Mouse (Mus musculus) 416B (cell line): Measurements from ENCODE around the gene Gm20388.

Experiments
- DNase-seq: peaks from one replicate; pipeline ENCODE4 v3.0.0; 2011; ENCODE audit warnings: low read depth

The Gm20388 gene

DNA sequence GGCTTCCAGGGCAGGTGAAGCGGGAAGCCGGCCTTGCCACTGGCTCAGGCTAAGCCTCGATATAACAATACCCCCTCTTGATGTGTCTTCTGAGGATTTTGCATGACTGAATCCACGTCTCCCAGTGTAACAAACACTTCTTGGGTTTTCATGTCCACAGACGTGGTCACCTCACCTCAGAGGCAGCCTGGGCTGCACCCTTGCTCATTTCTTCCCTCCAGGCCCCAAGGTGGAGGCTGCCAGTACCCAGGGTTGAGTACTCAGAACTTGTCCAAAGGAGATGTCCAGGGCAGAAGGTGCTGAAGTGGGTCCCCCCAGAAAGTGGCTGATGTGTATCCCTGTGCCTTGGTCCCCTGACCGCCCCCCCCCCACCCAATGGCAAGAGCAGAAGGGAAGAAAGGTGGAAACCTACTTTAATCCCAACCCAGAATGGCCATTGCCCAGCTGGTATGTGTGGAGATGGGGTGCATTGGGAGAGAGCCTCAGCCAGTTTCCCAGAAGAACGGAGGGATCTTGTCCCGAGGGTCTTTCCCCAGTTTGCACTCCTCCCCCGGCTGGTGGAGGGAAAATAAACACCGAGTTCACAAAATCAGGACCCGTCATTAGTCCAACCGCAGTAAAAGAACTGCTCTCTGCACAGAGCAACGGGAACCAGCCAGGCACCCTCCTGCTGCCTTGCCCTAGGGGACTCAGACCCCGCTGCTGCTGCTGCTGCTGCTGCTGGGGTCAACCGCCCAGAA lies 1163.6 kb downstream of the Gm20388 start:
- DNase-seq: no peak

DNA sequence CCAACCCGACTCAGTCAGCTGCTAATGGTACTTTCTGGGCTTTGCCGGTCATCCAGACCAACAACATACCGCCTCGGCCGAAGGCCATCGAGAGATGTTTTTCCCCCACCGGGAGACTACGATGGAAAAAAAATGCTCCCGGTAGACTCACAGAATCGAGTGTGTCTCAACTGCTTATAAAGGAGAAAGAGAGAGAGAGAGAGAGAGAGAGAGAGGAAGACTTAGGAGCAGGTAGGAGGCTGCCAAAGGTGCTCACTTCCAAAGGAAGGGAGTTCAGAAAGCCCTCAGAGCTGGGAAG lies 1164.2 kb downstream of the Gm20388 start:
- DNase-seq: no peak

DNA sequence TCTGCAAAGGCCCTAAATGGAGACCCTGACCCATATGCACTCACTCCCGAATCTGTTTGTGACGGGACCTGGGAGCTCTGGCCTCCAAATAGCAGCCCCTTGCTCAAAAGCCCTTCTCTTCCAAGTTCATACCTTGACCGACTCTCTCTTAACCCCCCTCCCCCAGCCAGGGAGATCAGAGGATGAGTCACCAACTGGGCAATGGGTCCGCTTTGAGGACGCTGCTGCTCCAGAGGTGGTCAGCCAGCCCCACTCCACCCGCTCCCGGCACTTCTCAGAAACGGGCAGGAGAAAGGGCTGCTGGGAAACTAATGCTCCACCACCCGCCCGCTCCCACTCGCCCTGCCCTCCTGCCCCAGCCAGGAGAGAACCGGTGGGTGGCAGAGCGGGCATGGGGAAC lies 1165.3 kb downstream of the Gm20388 start:
- DNase-seq: no peak

DNA sequence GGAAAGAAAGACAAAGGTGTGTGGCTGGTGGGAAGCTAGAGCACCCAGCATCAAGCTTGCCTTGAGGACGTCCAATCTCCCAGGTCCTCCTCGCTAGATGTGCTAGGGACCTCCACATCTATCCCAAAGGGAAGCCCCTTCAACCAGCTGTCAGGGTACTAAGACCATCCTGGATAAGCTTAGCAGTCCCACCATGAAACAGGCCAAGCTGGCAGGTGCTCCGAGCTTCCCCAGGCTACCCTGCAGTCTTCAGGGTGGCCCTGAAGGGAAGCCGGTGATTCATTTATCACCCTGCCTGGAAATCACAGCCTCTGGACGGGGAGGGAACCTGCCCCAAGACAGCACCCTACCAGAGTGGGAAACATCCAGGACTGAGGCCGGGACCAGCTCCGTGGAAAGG lies 1165.9 kb downstream of the Gm20388 start:
- no peak for DNase-seq

DNA sequence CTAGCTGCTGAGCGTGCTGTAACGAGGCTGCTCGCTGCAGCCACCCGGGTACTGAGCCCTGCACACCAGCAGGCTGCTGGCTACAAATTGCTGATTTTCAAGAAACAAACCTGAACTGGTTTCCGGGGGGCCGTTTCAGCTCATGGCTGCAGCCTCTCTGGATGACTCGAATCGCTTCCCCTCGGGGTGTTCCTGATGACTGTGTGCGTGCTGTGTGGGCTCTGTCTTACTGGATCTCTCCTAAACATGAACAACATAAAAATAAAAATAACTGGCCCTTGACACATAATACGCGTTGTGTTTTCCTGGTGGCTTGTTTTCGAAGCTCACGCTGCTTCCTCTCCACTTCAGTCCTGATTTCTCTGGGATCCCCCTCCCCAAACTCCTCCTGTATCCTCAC lies 1168.1 kb downstream of the Gm20388 start:
- DNase-seq: no peak

DNA sequence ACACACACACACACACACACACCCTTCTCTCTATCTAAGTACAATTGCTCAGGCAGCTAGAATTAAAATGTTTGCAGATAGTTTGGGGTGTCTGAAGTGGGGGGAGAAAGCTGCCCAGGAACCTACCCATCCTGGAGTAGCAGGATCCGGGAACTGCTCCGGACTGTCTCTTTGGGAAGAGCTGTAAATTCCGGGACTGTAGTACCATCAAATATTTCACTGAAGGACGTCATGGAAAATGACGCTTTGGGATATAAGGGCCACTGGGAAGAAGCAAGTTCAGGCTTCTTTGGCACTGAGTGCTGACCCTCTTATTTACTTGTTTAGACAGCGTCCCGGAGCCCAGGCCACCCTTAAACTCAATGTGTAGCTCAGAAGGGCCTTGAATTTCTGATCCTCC lies 1168.6 kb downstream of the Gm20388 start:
- DNase-seq: no peak

DNA sequence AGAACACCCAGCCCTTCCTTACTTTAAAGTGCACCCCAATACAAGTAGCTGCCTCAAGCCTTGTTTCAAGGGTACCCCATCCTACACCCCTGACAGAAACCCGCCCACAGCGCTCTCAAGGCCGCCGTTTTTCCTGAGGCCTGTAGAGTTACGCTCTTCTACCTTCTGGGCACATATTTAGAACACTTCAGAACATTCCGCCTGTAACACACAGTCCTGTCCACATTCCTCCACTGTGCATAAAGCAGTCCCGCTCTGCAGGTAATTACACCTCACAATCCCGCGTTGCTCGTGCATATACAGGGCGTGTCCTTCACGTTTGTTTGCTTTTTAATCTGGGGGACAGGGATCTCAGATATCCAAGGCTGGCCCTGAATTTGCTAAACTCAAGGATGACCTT lies 1169.3 kb downstream of the Gm20388 start:
- no peak for DNase-seq

DNA sequence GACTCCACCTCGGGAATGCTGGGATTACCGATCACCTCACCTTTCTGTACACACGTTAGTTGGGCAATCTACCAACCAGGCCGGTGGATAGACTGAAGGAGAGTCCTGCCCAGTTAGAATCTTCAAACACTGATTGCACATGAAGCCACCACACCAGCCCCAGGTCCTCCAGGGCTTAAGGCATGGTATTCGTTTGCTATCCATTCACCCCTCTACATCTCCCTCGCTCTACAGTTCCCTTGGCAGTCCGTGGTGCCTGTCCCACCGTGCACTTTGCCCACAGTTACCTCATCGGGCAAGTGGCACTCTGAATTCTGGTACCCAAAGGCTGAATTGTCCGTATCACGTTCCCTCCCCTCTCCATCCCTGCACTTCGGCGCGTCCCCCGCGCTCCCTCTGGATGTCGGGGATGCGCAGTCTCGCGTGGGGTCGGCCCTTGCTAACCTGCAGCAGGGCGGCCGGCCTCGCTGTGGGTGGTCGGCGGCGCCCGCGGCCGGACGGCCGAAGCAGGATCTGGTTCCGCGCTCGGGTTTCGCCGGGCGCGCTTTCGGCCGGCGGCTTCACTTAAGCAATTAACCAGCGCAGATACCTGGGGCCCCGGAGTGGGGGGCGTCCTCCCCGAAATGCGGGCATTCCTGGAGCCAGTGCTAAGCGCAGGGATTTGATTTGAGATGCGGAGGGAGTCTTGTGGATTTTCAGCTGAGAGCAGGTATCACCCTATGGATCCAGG lies 1169.9 kb downstream of the Gm20388 start:
- DNase-seq: no peak

DNA sequence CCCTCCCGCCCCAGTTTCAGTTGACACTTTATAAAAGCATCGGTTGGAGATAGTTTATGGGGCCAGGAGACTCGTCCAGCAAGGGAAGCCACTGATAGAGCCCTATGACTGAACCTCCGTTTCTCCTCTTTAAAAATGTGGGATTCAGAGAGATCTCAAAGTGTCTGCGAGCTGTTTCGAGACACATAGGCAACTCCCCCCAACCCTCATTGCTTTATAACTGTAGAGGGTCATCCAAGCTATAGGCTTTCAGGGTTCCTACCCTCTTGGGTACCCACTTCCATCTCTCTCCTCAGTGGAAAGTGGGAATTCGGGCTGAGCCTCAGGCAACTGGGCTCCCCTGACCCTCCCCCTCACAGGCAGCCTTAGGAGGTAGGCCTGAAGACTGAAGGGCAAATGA lies 1170.8 kb downstream of the Gm20388 start:
- DNase-seq: no peak

DNA sequence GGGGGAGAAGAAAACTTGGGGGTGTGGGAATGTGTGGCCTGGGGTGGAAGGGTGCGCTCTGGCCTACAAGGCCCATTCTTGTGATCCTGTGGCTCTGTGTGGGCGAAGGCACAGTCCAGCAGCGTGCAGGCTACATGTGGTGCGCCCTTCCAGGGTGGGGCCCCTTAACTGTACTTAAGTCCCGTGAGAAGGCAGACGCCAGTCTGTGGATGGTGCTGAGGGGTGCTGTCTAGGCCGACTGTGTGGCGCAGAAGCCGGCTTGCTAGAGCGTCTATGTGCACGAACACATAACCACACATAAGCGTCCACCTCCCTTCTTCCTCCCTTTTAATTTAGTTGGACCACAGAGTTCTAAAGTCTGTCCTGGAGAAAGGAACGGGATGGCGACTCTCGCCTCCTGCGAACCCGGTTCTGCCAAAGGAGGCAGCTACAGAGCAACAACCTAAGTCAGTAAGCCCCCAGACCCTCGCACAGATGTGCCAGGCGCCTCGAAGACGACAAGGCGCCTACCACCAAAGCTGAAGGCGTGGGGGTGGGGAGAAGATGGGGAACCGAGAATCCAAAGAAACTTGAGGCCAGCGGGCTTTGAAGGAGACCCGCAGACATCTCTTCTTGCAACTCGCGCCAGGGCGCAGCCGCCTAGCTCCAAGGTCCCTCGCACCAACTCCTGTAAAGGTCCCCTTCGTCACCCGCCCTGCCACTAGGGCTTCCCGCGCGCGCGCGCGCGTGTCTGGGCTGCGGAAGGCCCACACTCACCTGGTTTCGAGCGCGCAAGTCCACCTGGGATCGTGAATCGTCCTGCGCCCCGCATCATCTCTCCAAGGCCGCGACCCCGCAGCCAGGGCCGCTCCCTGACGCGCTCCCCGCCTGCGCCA lies 1171.8 kb downstream of the Gm20388 start:
- DNase-seq: no peak

DNA sequence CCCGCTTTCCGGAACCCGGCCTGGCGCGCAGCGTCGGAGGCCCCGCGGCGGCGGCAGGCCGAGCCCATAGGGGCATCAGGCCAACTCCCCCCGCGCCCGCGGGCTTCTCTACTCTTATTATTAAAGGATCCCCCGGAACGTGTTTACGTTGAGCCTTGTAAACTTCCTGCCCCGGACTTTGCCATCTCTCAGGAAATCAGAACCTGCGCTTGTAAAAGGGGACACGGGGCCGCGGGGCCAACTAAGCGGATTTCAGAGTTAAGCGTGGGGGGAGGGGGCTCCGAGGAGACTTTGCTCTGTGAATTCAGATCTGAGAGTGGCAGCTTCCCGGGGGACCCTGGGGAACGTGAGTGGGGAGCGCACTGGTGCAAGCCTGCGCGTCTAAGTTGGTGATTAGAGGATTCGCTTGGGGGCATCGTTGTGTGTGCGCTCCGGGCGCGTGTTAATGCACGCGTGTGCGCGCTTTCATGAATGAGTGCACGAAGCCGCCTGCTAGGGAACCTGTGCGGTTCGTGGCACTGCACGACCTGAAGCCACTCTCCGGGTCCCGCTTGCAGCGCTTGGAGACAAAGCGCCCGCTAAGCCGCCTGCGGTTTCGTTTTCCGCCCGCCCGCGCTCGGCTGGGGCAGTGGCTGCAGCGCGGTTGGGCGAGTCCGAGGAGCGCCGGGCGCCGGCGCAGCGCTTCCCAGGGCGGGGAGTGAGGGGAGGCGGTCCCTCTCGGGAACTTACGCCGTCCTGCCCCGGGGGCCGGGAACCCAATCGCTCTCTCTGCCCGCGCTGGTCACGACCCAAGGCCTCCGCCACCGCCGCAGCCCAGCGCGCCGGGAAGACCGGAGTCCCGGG lies 1172.7 kb downstream of the Gm20388 start:
- no peak for DNase-seq

DNA sequence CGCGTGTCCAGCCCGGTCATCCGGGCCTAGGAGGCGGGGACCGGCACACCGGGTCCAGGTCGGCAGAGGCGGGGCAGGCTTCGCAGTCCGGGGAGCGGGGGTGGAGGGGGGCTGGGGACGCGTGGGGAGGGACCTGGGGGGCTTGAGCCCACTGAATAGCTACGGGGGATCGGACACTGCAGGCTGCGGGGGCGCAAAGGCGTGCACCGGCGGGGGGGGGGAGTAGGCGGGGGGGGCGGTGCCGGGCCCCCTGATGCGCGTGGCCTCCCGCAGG lies 1173.2 kb downstream of the Gm20388 start:
- DNase-seq: no peak

DNA sequence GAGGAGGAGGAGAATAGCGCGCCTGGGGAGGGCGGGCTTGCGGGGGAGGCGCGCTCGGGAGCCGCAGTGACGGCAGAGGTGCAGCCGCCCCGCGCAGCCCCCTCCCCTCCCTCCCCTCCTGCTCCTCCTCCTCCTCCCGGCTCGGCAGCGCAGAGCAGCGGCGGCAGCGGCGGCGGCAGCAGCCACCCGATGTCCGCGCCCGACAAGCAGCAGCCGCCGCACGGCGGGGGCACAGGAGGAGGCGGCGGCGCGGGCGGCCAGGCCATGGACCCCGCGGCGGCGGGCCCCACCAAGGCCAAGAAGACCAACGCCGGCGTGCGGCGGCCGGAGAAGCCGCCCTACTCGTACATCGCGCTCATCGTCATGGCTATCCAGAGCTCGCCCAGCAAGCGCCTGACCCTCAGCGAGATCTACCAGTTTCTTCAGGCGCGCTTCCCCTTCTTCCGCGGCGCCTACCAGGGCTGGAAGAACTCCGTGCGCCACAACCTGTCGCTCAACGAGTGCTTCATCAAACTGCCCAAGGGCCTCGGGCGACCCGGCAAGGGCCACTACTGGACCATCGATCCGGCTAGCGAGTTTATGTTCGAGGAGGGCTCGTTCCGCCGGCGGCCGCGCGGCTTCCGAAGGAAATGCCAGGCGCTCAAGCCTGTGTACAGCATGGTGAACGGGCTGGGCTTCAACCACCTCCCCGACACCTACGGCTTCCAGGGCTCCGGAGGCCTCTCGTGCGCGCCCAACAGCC lies 1173.7 kb downstream of the Gm20388 start, which contains the start of gene Foxf1:
Foxf1 (plus strand) TSS at position 177 of the 742 bp plus-strand sequence.
- DNase-seq: no peak

DNA sequence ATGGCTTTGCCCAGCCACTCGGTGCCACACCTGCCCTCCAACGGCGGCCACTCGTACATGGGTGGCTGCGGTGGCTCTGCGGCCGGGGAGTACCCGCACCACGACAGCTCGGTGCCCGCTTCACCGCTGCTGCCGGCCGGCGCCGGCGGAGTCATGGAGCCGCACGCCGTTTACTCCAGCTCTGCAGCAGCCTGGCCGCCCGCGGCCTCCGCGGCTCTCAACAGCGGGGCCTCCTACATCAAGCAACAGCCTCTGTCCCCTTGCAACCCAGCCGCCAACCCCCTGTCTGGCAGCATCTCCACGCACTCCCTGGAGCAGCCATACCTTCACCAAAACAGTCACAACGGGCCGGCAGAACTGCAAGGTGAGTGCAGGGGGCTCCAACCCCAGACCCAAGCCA lies 1174.4 kb downstream of the Gm20388 start:
- no peak for DNase-seq

DNA sequence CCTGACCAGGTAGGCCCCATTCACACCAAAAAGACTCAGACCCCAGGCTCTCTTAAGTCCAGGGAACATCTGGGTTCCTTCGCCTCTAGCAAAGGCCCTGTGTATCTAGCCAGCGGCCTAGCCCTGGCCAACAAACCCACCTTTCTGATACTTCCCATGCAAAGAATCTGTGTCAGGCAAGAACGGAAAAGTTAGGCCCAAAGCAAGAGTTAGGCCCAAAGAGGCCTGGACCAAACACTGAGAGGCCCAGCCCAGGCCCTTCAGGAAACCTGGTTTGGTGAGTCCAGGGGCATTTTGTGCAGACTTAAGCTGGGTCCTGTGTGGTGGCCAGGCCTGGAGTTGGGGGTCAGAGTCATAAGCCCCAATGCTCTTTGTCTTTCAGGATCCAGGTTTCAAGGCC lies 1174.9 kb downstream of the Gm20388 start:
- no peak for DNase-seq

DNA sequence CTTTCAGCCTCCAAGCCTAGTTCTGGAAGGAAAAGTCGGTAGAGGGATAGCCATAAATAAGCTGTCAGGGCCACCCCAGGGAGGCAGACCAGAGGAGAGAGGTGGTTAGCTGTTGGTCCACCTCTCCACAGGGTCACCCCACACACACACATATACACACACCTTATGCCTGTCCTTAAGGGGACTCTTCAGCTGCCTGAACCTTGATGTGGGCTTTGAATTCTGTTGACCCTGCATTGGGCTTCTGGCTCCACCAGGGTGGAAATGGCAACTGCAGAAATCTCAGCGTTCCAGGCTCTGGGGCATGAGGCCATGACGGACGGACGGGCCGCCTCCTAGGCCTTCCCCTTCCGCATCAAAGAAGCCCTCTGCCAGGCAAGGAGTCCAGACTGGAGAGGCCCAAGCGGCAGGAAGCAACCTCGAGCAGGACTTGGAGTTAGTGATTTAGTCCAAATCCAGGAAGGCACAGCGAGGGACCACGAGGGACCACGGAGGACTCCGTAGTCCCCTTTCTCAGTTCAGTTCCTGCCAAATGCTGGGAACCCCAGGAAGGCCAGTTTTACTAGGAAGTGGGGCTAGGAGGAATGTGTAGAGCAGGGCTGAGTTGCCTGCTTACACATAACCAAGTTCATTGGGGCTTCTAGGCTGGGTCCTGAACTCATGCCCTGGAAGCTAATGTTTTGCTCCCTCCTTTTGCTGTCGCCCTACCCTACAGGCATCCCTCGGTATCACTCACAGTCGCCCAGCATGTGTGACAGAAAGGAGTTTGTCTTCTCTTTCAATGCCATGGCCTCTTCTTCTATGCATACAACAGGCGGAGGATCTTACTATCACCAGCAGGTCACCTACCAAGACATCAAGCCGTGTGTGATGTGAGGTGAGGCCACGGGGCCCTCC lies 1175.6 kb downstream of the Gm20388 start:
- no peak for DNase-seq

DNA sequence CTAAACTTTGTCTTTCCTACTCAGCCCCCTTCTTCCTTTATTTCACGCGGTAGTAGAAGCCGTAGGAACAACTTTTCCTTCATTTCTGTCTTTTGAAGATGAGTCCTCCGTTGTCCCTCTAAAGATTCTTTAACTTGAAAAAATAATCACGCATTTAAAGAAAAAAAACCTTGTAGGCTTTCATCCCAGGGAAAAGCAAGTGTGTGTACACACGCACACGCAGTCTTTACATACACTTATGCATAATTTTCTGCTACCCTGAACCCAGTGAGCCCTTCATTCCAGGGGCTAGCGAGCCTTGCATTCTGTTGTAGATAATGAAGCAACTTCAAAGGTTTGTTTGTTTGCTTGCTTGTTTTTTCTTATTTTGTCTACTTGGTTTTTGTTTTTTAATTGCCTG lies 1177.6 kb downstream of the Gm20388 start:
- no peak for DNase-seq

DNA sequence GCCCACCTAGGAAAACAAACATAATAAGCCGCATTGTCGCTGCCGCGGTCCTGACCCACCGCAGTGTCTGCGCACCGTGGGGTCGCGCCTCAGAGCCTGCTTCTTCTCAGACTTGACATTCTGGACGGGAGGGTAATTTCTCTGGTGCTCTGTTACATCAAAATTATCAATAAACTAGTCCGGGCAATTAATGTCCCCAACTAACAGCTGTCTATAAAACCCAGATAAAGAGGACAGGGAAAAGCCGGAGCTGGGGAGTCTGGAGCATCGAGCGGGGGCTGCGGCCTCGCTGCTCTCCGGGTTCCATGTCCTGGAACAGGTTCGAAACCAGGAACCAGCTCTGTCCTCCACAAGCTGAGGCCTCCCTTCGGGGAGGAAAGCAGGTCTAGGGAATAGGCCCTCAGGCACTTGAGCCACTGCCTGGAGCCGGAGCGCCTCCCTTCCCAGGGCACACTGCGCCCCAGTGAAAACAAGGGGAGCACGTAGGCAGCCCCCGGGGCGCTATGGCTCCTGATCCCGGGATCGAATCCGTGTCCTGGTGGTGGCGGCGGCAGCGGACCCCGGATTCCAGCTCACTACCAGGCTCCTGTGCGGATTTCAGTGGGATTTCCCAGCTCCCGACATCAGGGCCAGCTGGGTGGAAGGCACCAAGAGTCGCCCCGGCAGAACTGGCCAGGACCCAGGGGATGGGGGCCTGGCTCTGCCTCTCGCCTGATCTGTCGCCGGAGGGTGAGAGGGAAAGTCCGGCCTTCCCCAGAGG lies 1178.4 kb downstream of the Gm20388 start:
- no peak for DNase-seq

DNA sequence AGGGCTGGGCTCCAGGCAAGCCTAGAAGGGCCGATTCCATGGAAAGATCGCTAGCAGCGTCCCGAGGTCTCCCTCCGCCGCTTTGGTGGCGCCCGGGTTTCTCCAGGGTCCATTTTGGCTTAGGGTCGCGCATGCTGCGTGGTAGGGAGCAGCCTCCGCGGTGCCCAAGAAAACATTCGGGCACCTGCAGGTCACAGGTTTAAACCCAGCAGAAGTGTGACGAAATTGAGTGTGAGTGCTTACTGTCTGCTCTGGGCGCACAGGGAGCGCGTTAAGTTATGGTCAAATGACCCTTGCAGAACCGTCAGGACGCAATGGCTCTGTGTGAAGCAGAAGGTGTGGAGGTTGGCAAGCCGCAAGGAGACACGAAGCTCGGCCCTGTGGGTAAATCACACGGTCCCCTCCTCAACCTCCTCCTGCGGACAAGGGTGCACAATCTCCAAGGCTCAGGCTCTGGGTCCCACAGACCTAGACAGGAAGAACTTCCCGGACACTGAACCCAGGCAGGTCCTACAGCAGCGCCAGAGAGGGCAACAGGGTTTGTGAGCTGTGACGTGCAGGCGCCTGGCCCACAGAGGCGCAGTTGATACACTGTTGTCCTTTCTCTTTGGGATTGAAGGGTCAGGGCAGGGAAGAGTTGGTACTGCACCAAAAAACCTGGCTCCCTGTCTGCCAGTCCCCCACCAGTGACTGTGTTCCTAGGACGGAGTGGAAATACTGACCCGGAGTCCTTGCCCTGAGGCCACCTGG lies 1179.2 kb downstream of the Gm20388 start:
- DNase-seq: no peak
